Mouse (Mus musculus) forebrain, embryonic 12.5 days (tissue): ENCODE measurements around the gene Cdh23. TPM values are rescaled to one million over a fixed set of nuclear protein-coding genes. Genes with fewer than 3 reads are reported as not detected.

Experiments
- ATAC-seq: fragments of 200-750 bp; cut with Nextera tagmentation; 2 replicates; pipeline ENCODE4 v1.8.0; 2017; ENCODE audit warnings: moderate TSS enrichment; ENCODE audit not compliant: low FRiP score
- H3K27ac ChIP-seq: fragments of 300-500 bp; sonication (generic); 2 replicates; pipeline ENCODE4 v1.5.1; 2016; ENCODE audit warnings: mild to moderate bottlenecking
- H3K27me3 ChIP-seq: fragments of 300-500 bp; sonication (generic); 2 replicates; pipeline ENCODE4 v1.6.1; 2016; ENCODE audit warnings: mild to moderate bottlenecking
- H3K36me3 ChIP-seq: fragments of 300-500 bp; sonication (generic); replicated peaks from 2 replicates; pipeline ENCODE4 v1.6.1; 2016; ENCODE audit warnings: mild to moderate bottlenecking
- H3K4me1 ChIP-seq: fragments of 300-500 bp; sonication (generic); 2 replicates; pipeline ENCODE4 v1.6.1; 2016
- H3K4me2 ChIP-seq: fragments of 300-500 bp; sonication (generic); 2 replicates; pipeline ENCODE4 v1.6.1; 2016; ENCODE audit warnings: mild to moderate bottlenecking, moderate library complexity
- H3K4me3 ChIP-seq: fragments of 300-500 bp; sonication (generic); replicated peaks from 2 replicates; pipeline ENCODE4 v1.5.1; 2016; ENCODE audit warnings: mild to moderate bottlenecking
- H3K9ac ChIP-seq: fragments of 300-500 bp; sonication (generic); 2 replicates; pipeline ENCODE4 v1.6.1; 2016; ENCODE audit warnings: mild to moderate bottlenecking
- H3K9me3 ChIP-seq: fragments of 300-500 bp; sonication (generic); 2 replicates; pipeline ENCODE4 v1.6.1; 2016
- WGBS: fragments of 180-500 bp; shearing (Covaris S2); methylation state at CpG from one replicate; pipeline ENCODE4 v1.1.7; 2016; 5-methylcytosine and 5-hydroxymethylcytosine counted together
- polyA plus RNA-seq: library from polyadenylated mRNA; unstranded; fragments of >200 nt; fragmentation: Nextera tagmentation; extraction: Ambion mirVana; gene quantifications from 2 replicates; pipeline ENCODE4 v1.2.1, GENCODE M21; 2016

Cdh23 gene
- polyA plus RNA-seq, 1 experiment from 2014 or later = 2.5 TPM

DNA sequence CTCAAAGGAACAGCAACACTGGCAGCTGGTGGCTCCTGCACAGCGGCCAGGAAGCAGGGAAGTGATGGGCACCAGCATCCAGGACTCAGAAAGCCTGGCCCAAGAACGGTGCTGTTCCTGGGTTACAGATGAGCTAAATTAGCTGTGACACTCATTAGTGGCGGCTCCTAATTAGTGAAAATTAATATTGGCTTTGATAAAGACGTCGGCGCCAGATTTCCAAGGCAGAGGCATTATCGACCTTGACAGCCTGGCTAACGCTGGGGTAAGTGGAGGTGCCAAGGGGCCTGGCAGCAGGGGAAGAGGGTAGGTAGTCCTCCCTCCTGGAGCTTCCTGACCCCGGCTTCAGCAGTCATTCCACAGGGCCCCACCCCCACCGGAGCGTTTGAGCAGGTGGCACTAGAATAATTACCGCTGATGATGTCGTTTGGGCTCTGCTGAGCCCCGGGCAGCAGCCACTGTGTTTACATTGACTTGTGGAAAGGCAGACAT, 72.0 kb downstream of the Cdh23 start:
- Histone ChIP-seq H3K9ac (no peak overlapping the region), H3K27ac (no peak overlapping the region), H3K4me1 (peaks cover 18% of the 10 kb centered on the region), H3K4me2 (no peak overlapping the region), H3K9me3 (peaks cover 7% of the 10 kb centered on the region), H3K36me3 (no peaks in the 10 kb centered on the region), H3K27me3 (peaks cover 9% of the 10 kb centered on the region; the same call in 1 of the 2 replicates), H3K4me3 (no peak overlapping the region)
- ATAC-seq = peak; percentile 68
- 34% methylated on average over 14 of the region's 14 CpGs for WGBS

DNA sequence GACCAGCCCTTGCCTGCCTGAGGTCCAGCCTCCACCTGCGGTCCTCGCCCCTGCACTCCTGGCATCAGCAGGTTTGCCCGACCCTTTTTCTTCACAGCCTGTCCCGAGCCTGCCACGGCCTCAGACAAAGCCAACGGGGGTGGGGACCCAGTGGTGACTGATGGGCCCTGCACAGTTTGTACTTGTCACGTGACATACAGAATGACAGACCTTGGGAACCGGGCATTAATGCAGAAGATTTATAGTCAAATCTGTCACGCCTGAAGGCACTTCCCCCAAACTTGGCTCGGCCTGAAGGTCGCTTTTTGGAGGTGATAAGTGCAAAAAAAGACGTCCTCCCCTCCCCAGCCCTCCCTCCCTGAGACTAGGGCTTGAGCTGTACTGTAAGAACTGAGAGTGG, 73.5 kb downstream of the Cdh23 start:
- Histone ChIP-seq H3K36me3 (no peaks in the 10 kb centered on the region), H3K9me3 (no peaks in the 10 kb centered on the region), H3K4me2 (no peak overlapping the region), H3K27ac (no peak overlapping the region), H3K4me3 (no peak overlapping the region), H3K27me3 (peaks cover 9% of the 10 kb centered on the region; the same call in 1 of the 2 replicates), H3K4me1 (peaks cover 18% of the 10 kb centered on the region), H3K9ac (no peak overlapping the region)
- ATAC-seq = no peak
- WGBS = 81% methylated on average over 12 of the region's 12 CpGs

DNA sequence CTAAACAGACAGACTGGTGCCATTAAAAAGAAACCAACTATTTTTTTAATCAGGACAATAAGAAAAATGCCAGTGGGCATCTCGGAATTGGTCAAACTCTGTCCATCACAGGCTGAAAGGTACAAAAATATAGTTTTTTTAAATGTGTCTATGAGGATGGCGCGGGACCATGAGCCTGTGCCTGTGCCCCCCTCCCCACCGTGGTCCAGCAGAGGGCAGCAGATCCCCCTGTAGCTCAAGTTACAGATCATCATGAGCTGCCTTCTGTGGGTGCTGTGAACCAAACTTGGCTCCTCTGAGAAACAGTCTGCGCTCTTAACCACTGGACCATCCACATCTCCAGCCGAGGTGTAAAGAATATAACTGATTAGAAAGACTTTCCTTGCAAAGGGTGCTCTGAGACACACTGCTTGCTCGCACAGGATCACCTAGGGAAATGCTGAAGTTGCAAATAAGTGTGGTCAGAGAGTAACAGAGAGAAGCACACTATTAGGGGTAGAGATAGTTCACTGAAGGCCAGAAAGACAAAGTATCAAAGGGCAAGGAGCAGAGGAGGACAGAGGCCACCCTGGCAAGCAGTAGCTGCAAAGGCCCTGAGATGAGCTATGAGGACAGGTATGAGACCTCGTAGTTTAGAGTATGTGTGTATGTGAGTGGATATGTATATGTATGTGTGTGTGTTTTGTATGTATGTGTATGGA, 74.7 kb downstream of the Cdh23 start:
- no peak overlapping the region for H3K9ac ChIP-seq
- ATAC-seq = no peak
- 86% methylated on average over 8 of the region's 8 CpGs for WGBS
- no peaks in the 10 kb centered on the region for H3K9me3 ChIP-seq
- H3K4me3 ChIP-seq = no peak overlapping the region
- peaks cover 3% of the 10 kb centered on the region; the same call in 1 of the 2 replicates for H3K27me3 ChIP-seq
- no peak overlapping the region for H3K27ac ChIP-seq
- H3K4me2 ChIP-seq = no peak overlapping the region
- peaks cover 18% of the 10 kb centered on the region for H3K4me1 ChIP-seq
- H3K36me3 ChIP-seq = no peaks in the 10 kb centered on the region

DNA sequence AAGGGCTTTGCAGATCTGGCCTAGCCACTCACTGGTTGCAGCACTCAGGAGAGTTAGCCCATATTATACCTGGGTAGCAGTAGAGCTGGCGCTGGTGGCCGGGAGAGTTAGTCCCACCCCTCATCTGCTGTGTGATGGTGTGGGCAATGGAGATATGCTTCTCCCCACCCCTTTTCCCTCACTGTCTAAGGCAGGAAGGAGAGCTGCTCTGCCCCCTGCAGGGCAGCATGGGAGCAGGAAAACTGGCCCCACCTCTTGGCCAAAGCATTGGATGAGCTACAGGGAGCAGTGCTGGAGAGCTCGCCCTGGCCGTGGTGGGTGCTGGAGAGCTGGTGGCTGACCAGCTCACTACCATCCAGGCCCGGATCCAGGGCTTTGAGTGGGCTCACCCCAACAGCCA, 80.4 kb downstream of the Cdh23 start:
- Histone ChIP-seq H3K4me2 (no peak overlapping the region), H3K4me1 (no peaks in the 10 kb centered on the region), H3K36me3 (no peaks in the 10 kb centered on the region), H3K9ac (no peak overlapping the region), H3K27ac (no peak overlapping the region), H3K27me3 (no peaks in the 10 kb centered on the region), H3K4me3 (no peak overlapping the region), H3K9me3 (no peaks in the 10 kb centered on the region)
- WGBS = 71% methylated on average over 5 of the region's 5 CpGs
- no peak for ATAC-seq

DNA sequence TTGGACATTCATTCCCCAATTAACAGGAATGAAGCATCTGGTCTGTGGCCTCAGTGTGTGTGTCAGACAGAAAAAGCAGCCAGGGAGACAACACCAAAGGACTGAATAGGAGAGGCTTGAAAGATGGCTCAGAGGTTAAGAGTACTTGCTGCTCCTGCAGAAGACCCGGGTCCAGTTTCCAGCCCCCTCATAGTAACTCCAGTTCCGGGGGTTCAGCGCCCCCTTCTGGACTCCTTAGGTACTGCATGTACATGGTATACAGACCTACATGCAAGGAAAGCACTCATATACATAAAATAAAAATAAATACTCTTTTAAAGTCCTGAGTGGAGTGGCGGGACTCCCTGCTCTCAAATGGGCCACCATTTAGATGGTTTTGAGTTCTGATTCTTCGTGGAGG, 83.4 kb downstream of the Cdh23 start:
- Histone ChIP-seq H3K4me2 (no peak overlapping the region), H3K27ac (no peak overlapping the region), H3K27me3 (no peaks in the 10 kb centered on the region), H3K4me1 (no peaks in the 10 kb centered on the region), H3K9me3 (no peaks in the 10 kb centered on the region), H3K9ac (no peak overlapping the region), H3K36me3 (no peaks in the 10 kb centered on the region), H3K4me3 (no peak overlapping the region)
- 24% methylated on average over 5 of the region's 5 CpGs for WGBS
- ATAC-seq = no peak

DNA sequence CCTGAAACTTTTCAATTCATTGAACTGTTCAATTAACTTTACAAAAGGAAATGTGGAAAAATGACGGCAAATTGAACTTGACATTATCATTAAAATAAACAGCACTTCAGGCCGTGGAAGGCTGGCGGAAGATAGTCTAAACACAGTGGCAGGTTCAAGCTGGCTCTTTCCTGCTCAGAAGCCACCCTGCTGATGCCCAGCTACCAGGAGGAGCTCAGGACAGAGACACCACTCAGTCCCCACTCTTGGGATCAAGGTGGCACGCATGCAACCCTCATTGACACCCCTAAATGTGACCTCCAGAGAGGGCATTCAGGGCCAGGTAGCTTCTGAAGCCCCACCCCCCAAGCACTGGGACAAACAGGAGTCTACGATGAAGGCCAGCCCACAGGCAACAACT, 89.1 kb downstream of the Cdh23 start:
- H3K9me3 ChIP-seq = no peaks in the 10 kb centered on the region
- 69% methylated on average over 5 of the region's 5 CpGs for WGBS
- H3K4me3 ChIP-seq = no peak overlapping the region
- no peak for ATAC-seq
- no peak overlapping the region for H3K9ac ChIP-seq
- no peaks in the 10 kb centered on the region for H3K4me1 ChIP-seq
- H3K4me2 ChIP-seq = no peak overlapping the region
- H3K36me3 ChIP-seq = no peaks in the 10 kb centered on the region
- no peak overlapping the region for H3K27ac ChIP-seq
- H3K27me3 ChIP-seq = no peaks in the 10 kb centered on the region

DNA sequence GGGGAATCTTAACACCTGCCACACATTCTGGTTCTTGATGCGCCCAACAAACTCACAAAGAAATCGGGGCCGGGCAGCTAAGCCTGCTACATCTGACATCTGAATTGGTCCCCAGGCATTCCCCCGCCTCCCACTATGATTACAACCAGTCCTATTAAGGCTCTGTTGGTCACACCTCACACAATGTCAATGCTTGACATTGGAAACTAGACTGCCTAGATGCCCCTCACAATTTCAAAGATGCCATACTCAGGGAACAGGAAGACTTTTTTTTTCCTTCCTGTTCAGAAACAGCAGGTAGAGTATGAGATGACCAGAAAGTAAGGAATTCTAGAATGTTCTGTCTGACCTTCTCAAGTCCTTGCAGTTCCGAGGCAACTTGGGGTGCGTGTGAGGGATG, 89.6 kb downstream of the Cdh23 start:
- WGBS = 88% methylated on average over 6 of the region's 6 CpGs
- no peak for ATAC-seq
- Histone ChIP-seq H3K9ac (no peak overlapping the region), H3K4me1 (no peaks in the 10 kb centered on the region), H3K36me3 (no peaks in the 10 kb centered on the region), H3K27me3 (no peaks in the 10 kb centered on the region; the same call in 1 of the 2 replicates), H3K4me3 (no peak overlapping the region), H3K4me2 (no peak overlapping the region), H3K27ac (no peak overlapping the region), H3K9me3 (no peaks in the 10 kb centered on the region)

DNA sequence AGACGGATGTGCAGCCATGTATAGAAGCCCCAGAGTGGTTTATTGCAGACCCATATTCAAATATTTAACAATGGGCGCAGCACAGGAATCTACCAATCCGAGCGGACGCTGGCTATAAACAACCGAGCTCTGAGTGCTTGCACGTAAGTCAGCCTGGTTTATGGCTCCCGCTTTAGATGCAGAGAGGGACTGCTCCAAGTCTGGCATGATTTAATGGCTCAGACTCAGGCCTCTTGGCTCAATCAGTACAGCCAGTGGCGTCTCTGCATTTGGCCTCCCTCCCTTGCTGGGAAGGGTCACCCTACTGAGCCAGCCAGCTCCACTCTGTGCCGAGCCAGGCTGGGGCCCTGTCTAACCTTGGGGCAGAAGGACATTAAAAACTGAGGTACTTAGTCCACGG, 94.1 kb downstream of the Cdh23 start:
- Histone ChIP-seq H3K4me2 (no peak overlapping the region), H3K36me3 (no peaks in the 10 kb centered on the region), H3K27ac (no peak overlapping the region), H3K27me3 (peaks cover 17% of the 10 kb centered on the region), H3K9me3 (no peaks in the 10 kb centered on the region), H3K4me3 (no peak overlapping the region), H3K9ac (no peak overlapping the region), H3K4me1 (no peaks in the 10 kb centered on the region)
- ATAC-seq = no peak
- 89% methylated on average over 11 of the region's 11 CpGs for WGBS

DNA sequence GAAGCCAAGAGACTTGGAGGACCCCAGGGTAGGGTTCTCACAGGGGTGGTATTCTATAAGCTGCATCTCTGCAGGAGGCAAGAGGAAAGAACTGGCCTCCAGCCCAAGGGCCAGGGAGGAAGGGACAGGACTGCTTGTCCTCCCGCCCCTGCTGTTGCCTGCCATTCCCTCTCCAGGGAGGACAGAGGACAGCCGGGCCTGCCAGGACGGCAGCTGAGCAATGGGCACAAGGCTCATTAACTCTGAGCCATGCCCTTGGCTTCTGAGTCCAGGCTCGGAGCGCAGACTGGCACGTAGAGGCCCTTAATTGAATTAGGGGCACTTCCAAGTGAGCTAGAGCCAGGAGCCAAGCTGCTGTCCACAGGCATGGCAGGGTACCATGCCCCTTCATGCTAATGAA, 101.1 kb downstream of the Cdh23 start:
- 76% methylated on average over 6 of the region's 6 CpGs for WGBS
- H3K36me3 ChIP-seq = no peaks in the 10 kb centered on the region
- H3K4me3 ChIP-seq = no peak overlapping the region
- H3K27me3 ChIP-seq = peaks cover 71% of the 10 kb centered on the region
- peaks cover 18% of the 10 kb centered on the region for H3K4me1 ChIP-seq
- no peak for ATAC-seq
- no peak overlapping the region for H3K9ac ChIP-seq
- no peaks in the 10 kb centered on the region for H3K9me3 ChIP-seq
- no peak overlapping the region for H3K4me2 ChIP-seq
- no peak overlapping the region for H3K27ac ChIP-seq

DNA sequence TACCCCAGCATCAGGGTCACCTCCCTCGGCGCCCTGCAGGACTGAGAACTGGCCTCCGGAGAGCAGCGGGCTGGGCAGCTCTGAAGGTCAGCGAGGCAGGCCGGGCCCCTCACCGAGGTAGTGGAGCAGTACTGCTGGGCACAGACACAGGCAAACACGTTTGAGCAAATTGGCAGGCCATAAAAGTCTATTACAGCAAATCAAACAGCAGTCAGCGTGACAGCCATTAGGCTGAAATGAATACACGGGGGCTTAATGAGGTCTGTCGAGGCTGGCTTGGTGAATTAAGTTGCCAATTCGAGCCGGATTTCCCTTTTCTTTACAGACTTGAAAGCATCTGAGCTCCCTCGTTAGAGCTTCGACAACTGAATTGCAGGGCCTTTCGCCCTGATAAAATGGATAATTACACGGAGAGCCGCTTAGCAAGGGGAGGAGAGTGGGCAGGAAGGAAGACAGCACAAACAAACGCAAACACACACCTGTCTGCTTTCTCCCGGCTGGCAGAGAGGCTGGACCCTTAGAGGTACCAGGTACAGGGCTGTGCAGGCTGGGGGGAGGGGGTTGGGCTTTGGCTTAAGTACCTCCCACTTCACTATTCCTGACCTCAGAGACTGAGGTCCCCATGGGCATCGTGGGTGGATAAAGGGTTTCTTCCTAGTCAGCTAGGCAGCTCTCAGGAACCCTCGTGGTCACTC, 103.3 kb downstream of the Cdh23 start:
- H3K9ac ChIP-seq = no peak overlapping the region
- H3K4me3 ChIP-seq = no peak overlapping the region
- peak overlapping the region; percentile 78 for H3K27ac ChIP-seq
- H3K4me1 ChIP-seq = peaks cover 18% of the 10 kb centered on the region
- H3K27me3 ChIP-seq = peaks cover 86% of the 10 kb centered on the region
- no peaks in the 10 kb centered on the region for H3K9me3 ChIP-seq
- no peaks in the 10 kb centered on the region for H3K36me3 ChIP-seq
- ATAC-seq = peak; percentile 74
- peak overlapping the region; percentile 34 for H3K4me2 ChIP-seq
- 6% methylated on average over 22 of the region's 22 CpGs for WGBS

DNA sequence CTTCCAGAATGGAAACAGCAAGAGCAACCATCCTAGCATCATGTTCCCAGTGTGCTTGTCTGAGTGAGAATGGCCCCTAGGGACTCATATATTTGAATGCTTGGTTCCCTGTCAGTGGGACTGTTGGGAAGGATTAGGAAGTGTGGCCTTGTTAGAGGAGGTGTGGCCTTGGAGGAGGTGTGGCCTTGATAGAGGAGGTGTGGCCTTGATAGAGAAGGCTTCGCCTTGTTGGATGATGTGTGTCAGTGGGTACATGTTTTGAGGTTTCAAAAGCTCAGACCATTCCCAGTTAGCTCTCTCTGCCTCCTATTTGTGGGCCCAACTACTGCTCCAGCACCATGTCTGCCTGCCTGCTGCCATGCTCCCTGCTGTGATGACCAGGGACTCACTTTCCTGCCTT, 105.0 kb downstream of the Cdh23 start:
- Histone ChIP-seq H3K9ac (no peak overlapping the region), H3K4me1 (peaks cover 18% of the 10 kb centered on the region), H3K27ac (no peak overlapping the region), H3K9me3 (no peaks in the 10 kb centered on the region), H3K4me3 (no peak overlapping the region), H3K36me3 (no peaks in the 10 kb centered on the region), H3K4me2 (no peak overlapping the region), H3K27me3 (peaks cover 86% of the 10 kb centered on the region)
- WGBS = 81% methylated on average over 1 of the region's 1 CpGs
- ATAC-seq = no peak

DNA sequence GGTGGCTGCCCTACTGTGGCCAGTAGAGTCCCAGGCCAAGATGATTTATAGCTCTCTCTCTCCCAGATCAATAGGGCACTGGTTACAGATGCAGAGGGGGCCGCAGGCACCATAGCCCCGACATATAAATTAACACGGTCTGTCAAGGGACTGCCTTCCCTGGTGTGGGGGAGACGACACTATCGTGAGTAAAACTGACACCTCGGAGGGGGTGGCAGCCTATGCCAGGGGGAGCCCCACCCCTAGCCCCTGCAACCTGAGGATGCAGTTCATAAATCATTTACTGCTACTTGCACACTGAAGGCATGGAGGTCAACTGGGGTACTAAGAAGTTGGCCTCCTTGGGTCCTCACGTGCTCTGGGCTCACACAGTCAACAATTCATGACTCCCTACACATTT, 106.0 kb downstream of the Cdh23 start:
- Histone ChIP-seq H3K27me3 (peaks cover 83% of the 10 kb centered on the region), H3K4me1 (peaks cover 28% of the 10 kb centered on the region), H3K9me3 (no peaks in the 10 kb centered on the region), H3K36me3 (no peaks in the 10 kb centered on the region), H3K27ac (no peak overlapping the region), H3K4me3 (no peak overlapping the region), H3K4me2 (no peak overlapping the region), H3K9ac (no peak overlapping the region)
- ATAC-seq = no peak
- 84% methylated on average over 7 of the region's 7 CpGs for WGBS

DNA sequence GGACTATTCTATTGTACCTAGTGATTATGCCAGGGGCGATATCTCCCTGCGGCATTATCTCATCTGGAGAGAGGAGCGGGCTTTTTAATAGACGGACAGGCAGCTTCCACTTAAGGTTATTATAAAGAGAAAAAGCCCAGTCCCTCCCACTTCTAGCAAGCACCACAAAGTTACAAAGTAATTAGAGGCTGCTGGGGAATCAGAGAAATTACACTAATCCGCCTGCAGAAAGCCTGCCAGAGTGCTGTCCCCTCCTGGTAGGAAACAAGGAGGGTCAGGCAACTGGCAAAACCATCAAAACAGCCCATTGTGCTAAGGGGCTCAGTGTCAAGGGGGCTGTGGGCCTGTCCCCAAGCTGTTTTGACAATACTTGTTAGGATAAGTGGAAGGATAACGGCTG, 110.6 kb downstream of the Cdh23 start:
- Histone ChIP-seq H3K9me3 (no peaks in the 10 kb centered on the region), H3K27ac (0 out of 2 replicates have a peak overlapping the region, but pooled peaks have one; percentile 1), H3K27me3 (peaks cover 94% of the 10 kb centered on the region), H3K9ac (no peak overlapping the region), H3K4me3 (no peak overlapping the region), H3K4me1 (peaks cover 21% of the 10 kb centered on the region), H3K36me3 (no peaks in the 10 kb centered on the region), H3K4me2 (no peak overlapping the region)
- peak; percentile 24; the same call in 1 of the 2 replicates for ATAC-seq
- 4% methylated on average over 6 of the region's 6 CpGs for WGBS
